Mouse (Mus musculus) G1E-ER4 (cell line): ENCODE data around the gene Vtn. TPM values are rescaled to one million over a fixed set of nuclear protein-coding genes. Genes with fewer than 3 reads are reported as not detected.

ENCODE experiments used
- GATA1 ChIP-seq: IDR thresholded peaks from one replicate; pipeline ENCODE4 v1.8.0; 2012; ENCODE audit warnings: low read length, inconsistent platforms
- polyA plus RNA-seq: library from polyadenylated mRNA; stranded (reverse); fragments of >175 nt; gene quantifications from 2 replicates; pipeline ENCODE4 v1.2.3, GENCODE M21; 2012

Vtn gene
- polyA plus RNA-seq, 1 experiment: not detected

- TF ChIP-seq GATA1: no peak
These were observed 16.8 kb downstream of the Vtn start for GRCm38 (mm10) chr11:78515549-78516325.

DNA sequence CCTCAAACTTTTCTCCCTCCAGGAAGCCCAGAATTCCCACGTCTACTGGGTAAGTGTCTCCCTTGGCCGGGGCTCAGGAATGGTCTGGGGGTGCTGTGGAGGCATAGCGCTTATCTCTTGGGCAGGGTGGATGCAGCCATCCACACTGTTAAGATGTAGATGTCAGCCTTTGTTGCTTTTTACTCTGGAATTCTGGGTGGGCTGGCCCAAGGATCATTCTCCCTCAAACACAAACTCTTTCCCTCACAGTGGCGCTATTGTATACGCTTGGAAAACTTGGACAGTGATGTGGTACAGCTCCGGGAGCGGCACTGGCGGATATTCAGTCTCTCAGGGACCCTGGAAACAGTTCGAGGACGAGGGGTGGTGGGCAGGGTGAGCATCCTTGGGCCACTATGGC is 20.0 kb downstream of the Vtn start:
- no peak for TF ChIP-seq GATA1

DNA sequence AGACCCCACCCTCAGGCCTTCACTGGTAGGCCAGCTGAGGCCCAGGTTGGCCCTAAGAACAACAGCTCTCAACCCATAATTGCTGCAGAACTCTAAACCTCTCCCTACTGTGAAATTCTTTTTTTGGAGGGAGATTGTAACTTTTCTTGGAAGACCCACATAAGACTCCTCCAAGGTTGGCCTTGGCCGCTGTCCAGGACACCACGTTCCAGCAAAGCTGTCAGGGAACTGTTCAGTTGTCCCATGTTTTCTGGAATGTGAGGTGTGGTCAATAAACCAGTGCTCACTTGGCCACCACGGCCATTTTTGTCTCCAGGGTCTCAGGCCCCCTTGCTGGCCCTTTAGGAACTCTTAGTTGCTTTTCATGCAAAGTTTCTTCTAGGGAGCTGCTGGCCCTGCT is 23.0 kb downstream of the Vtn start:
- no peak for TF ChIP-seq GATA1

GRCm38 (mm10) chr11:78522481-78522997 is 23.6 kb downstream of the Vtn start:
- TF ChIP-seq GATA1: no peak

DNA sequence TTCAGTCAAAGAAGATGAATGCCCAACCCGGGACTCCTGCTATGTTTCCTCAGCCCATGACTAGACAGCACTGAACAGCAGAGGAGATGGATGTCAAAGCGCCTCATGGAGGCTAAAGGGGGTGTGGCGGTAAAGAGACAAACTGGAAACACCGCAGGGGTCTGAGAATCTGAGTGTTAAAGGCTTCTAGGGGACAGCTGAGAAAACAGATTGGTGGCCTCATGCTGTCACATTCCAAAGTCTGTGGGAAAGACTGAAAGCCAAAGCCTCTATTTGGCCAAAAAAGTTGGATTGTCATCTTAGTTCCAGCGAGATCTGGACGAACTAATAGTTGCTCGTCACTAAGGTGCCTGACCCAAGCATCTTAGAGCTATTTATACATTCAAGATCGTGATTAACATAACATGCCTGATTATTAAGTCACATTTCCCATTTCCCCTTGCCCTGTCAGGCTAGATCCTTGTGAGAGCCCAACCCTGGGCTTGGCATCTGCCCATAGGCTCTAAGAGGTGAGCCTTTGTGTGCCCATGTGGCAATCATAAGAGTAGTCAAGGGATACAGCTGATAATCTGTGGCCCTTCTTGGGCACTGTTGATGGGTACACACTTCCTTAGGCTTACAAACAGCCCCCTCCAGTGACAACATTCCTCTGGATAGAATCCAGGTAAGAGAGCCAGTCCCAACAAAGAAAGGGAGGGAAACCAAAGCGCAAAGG is 24.5 kb downstream of the Vtn start:
- no peak for TF ChIP-seq GATA1

GRCm38 (mm10) chr11:78524838-78525237 is 25.9 kb downstream of the Vtn start:
- TF ChIP-seq GATA1: no peak

- TF ChIP-seq GATA1: no peak
These were observed 29.8 kb downstream of the Vtn start for GRCm38 (mm10) chr11:78528714-78529113.

DNA sequence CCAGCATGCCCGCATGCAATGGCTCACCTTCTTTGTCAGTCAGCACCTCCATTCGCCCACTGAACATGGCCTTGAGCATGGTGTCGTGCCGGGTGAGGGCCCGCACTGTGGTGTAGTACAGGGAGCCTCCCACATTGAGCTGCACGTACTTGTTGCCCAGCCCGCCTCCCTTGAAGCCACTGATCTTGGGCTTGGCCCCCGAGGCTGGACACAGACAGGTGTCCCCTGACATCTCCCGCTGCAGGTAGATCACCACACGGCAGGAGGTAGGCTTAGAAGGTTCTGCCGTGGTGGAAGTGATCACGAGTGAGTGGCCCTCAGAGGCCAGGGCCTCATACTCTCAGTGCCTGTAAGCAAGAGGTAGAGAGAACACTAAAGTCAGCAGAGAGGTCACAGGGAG is 31.1 kb downstream of the Vtn start:
- TF ChIP-seq GATA1: no peak

DNA sequence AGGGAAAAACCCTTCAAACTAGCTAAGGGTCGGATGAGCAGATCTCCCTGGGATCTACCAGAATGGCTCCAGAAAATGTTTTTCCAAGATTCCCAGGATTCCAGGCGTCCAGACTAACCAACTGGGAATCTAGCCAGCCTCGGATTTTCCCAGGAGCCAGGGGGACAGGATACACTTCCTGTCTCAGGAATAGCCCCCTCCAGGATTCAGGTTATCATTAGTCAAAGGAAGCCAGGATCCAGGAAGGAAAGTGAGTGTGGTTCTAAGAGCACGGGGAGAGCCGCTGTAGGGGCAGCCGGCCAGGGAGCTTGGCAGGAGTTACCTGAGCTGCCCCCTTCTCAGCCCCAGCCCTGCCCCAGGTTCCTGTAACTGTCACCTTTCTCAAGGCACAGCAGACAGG is 32.2 kb downstream of the Vtn start:
- TF ChIP-seq GATA1: no peak

- TF ChIP-seq GATA1: no peak
These were observed 35.6 kb downstream of the Vtn start for GRCm38 (mm10) chr11:78534516-78534915.

- TF ChIP-seq GATA1: no peak
These were observed 36.6 kb downstream of the Vtn start for GRCm38 (mm10) chr11:78535376-78536079.

DNA sequence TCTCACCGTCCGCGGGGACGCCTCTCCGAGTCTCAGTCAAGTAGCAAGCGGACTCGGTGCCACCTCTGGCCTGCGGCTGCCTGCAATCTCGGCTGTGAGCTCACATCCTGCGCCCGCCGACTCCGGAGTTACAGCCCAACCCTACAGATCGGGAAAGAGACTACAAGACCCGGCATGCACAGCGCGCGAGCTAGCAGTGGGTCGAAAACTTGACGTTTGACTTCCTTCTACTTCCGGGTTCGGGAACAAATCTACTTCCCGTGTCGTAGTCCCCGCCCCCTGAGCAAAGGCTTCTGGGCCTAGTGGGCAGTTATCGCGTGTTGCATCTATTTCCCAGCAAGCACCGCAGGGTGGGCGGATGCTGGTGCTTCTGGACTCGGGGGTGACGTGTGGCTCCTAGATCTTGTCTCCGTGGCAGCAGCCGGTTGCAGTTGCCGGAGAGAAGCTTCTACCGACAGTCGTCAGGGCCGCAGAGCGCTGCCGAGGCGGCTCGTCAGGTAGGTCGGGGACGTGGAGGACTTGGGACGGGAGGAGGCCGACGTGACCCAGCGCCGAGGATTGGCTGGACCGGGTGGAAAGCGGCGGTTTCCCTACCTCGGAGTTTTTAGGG is 37.3 kb downstream of the Vtn start, which contains the start of the genes Tnfaip1 and Ift20:
Gene Tnfaip1 (minus strand): TSS at position 253 of the 610 bp plus-strand sequence.
Gene Ift20 (plus strand): TSS at position 282 of the 610 bp plus-strand sequence.
- TF ChIP-seq GATA1: no peak

DNA sequence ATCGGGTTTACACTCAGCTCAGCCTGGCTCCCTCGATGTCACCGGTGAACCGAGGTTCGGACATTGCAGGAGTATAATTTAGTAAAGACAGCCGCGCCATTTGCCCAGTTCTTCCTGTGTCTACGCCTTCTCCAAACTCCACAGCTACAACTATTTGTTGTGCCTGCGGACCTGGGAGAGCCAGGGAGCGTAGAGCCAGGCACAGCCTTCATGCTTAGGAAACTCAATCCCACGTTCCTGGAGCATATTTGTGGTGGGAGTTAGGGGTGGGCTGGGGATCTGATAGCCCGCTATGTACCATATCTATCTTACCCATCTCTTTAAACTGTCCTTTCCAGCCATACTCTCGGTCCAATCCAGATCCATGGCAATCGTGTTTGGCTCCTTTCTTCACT is 37.8 kb downstream of the Vtn start:
- TF ChIP-seq GATA1: no peak

DNA sequence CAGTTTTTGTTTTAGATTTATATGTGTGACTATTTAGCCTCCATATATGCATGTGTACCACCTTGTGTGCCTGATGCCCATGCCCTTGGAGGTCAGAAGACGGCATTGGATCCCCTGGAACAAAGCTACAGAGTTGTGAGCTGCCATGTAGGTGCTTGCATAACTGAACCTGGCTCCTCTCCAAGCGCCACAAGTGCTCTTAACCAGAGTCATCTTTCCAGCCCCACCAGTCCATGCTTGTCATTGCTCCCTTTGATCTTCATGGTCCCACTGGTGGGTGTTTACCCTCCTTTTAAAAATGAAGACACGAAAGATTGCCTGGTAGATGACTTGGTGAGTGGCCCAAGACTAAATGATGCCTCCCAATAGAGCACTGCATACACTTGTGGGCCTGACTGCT is 41.5 kb downstream of the Vtn start:
- no peak for TF ChIP-seq GATA1

- TF ChIP-seq GATA1: no peak
These were observed 45.7 kb downstream of the Vtn start for GRCm38 (mm10) chr11:78544449-78545111.

DNA sequence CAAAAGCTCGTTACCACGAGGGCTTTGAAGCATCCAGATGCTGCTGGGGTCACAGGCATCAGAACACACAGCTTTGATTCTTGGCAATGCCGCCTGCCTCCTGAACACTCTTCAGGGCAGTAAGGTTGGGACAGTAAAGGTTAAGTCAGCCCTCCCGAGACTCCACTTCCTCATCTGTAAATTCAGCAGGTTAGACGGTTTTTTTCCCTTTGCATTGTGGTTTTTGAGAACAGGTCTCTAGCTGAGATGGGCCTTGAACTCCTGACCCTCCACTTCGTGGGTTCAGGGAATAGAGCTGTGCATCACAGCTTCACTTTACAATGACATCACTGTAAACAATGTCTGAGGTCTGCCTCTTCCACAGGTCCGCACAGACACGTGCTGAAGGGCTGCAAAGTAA is 46.3 kb downstream of the Vtn start:
- TF ChIP-seq GATA1: no peak
